Mouse (Mus musculus) layer of hippocampus, adult 9-10 months (tissue): ENCODE measurements around the gene Cers4.
A peak's percentile ranks its signal among the peaks of the same experiment; 100 is the strongest.

Experiments used
- DNase-seq: peaks from one replicate; pipeline ENCODE4 v3.0.0; 2022; ENCODE audit warnings: low spot score

Cers4 gene

GRCm38 (mm10) chr8:4492851-4493685 is at the start of gene Cers4:
Cers4 (plus strand) TSS chr8:4493026.
- peak; percentile 61 for DNase-seq

- no peak for DNase-seq
Observed at GRCm38 (mm10) chr8:4458165-4458564, 34.7 kb upstream of the Cers4 start.

GRCm38 (mm10) chr8:4463061-4463460 is 29.8 kb upstream of the Cers4 start:
- DNase-seq: no peak

- DNase-seq: no peak
Observed at GRCm38 (mm10) chr8:4474419-4475187, 18.2 kb upstream of the Cers4 start.

- DNase-seq: no peak
Observed at GRCm38 (mm10) chr8:4481154-4481553, 11.7 kb upstream of the Cers4 start.

- no peak for DNase-seq
Observed at GRCm38 (mm10) chr8:4481586-4481985, 11.2 kb upstream of the Cers4 start.

- DNase-seq: no peak
Observed at GRCm38 (mm10) chr8:4482501-4482900, 10.3 kb upstream of the Cers4 start.

- DNase-seq: no peak
Observed at GRCm38 (mm10) chr8:4483330-4483729, 9.5 kb upstream of the Cers4 start.

- DNase-seq: peak; percentile 13
Observed at GRCm38 (mm10) chr8:4493686-4494440, 1.0 kb downstream of the Cers4 start.

- no peak for DNase-seq
Observed at GRCm38 (mm10) chr8:4495976-4496375, 3.1 kb downstream of the Cers4 start.

GRCm38 (mm10) chr8:4497610-4498009 is 4.8 kb downstream of the Cers4 start:
- DNase-seq: no peak

GRCm38 (mm10) chr8:4505364-4505763 is 12.5 kb downstream of the Cers4 start:
- no peak for DNase-seq

GRCm38 (mm10) chr8:4507527-4507926 is 14.7 kb downstream of the Cers4 start:
- no peak for DNase-seq

GRCm38 (mm10) chr8:4510824-4511223 is 18.0 kb downstream of the Cers4 start:
- DNase-seq: no peak

- DNase-seq: no peak
Observed at GRCm38 (mm10) chr8:4511429-4512115, 18.7 kb downstream of the Cers4 start.

- no peak for DNase-seq
Observed at GRCm38 (mm10) chr8:4512116-4512495, 19.3 kb downstream of the Cers4 start.

- DNase-seq: no peak
Observed at GRCm38 (mm10) chr8:4516162-4516561, 23.3 kb downstream of the Cers4 start.

- no peak for DNase-seq
Observed at GRCm38 (mm10) chr8:4521472-4521871, 28.6 kb downstream of the Cers4 start.

GRCm38 (mm10) chr8:4523525-4523924 is 30.7 kb downstream of the Cers4 start:
- DNase-seq: no peak
